Mouse (Mus musculus): ENCODE results near the gene Arnt. TPM values are rescaled to one million over a fixed set of nuclear protein-coding genes. Genes with fewer than 3 reads are reported as not detected.

Gene Arnt
- polyA plus RNA-seq (2017; shearing (Covaris generic)) = 83.6 TPM

GRCm38 (mm10) chr3:95434136-95434982 is at the start of gene Arnt:
Gene Arnt (plus strand): TSS chr3:95434388.

GRCm38 (mm10) chr3:95402741-95403140 is 31.4 kb upstream of the Arnt start, which contains the start of gene 4930558C23Rik:
Gene 4930558C23Rik (minus strand): TSS chr3:95402841.

GRCm38 (mm10) chr3:95499024-95499423 is 64.8 kb downstream of the Arnt start, which contains the start of gene Ctsk:
Gene Ctsk (plus strand): TSS chr3:95499256.

GRCm38 (mm10) chr3:95526622-95527211 is 92.5 kb downstream of the Arnt start, which contains the start of gene Ctss:
Gene Ctss (plus strand): TSS chr3:95526786.

Other genes starting within 250 kb of the Arnt start
- gene Gabpb2, start 216.5 kb upstream of the Arnt start, polyA plus RNA-seq (2017; shearing (Covaris generic)) = 23.9 TPM
- 260 TPM for gene Cdc42se1, start 205.7 kb upstream of the Arnt start, polyA plus RNA-seq (2017; shearing (Covaris generic))
- gene Mllt11, start 202.2 kb upstream of the Arnt start, polyA plus RNA-seq (2017; shearing (Covaris generic)) = 5.6 TPM
- gene Gm128, start 192.8 kb upstream of the Arnt start, polyA plus RNA-seq (2017; shearing (Covaris generic)) = 0.70 TPM
- gene Bnipl, start 183.2 kb upstream of the Arnt start, polyA plus RNA-seq (2017; shearing (Covaris generic)) = not detected
- gene Mindy1, start 153.0 kb upstream of the Arnt start, polyA plus RNA-seq (2017; shearing (Covaris generic)) = 25.6 TPM
- 5.3 TPM for gene Prune1, start 152.3 kb upstream of the Arnt start, polyA plus RNA-seq (2017; shearing (Covaris generic))
- gene Anxa9, start 127.2 kb upstream of the Arnt start, polyA plus RNA-seq (2017; shearing (Covaris generic)) = not detected
- 241 TPM for gene Cers2, start 119.6 kb upstream of the Arnt start, polyA plus RNA-seq (2017; shearing (Covaris generic))
- gene Setdb1, start 77.2 kb upstream of the Arnt start, polyA plus RNA-seq (2017; shearing (Covaris generic)) = 28.4 TPM
- not detected for gene 4930558C23Rik, start 31.5 kb upstream of the Arnt start, polyA plus RNA-seq (2017; shearing (Covaris generic))
- not detected for gene Ctsk, start 64.9 kb downstream of the Arnt start, polyA plus RNA-seq (2017; shearing (Covaris generic))
- gene Ctss, start 92.4 kb downstream of the Arnt start, polyA plus RNA-seq (2017; shearing (Covaris generic)) = 143 TPM
- gene Hormad1, start 125.3 kb downstream of the Arnt start, polyA plus RNA-seq (2017; shearing (Covaris generic)) = not detected
- gene Golph3l, start 154.5 kb downstream of the Arnt start, polyA plus RNA-seq (2017; shearing (Covaris generic)) = 15.8 TPM
- gene Ensa, start 190.6 kb downstream of the Arnt start, polyA plus RNA-seq (2017; shearing (Covaris generic)) = 122 TPM
- 715 TPM for gene Mcl1, start 224.4 kb downstream of the Arnt start, polyA plus RNA-seq (2017; shearing (Covaris generic))

All from naive thymus-derived CD4-positive, alpha-beta T cell, adult 5 months (primary cell).